Mouse (Mus musculus): Measurements from ENCODE around the gene Gm10720.
"Not testable (repeated sequence)": the region's sequence is repeated elsewhere in the genome, so short reads cannot be mapped to it uniquely, and the experiment has no call there.

DNA sequence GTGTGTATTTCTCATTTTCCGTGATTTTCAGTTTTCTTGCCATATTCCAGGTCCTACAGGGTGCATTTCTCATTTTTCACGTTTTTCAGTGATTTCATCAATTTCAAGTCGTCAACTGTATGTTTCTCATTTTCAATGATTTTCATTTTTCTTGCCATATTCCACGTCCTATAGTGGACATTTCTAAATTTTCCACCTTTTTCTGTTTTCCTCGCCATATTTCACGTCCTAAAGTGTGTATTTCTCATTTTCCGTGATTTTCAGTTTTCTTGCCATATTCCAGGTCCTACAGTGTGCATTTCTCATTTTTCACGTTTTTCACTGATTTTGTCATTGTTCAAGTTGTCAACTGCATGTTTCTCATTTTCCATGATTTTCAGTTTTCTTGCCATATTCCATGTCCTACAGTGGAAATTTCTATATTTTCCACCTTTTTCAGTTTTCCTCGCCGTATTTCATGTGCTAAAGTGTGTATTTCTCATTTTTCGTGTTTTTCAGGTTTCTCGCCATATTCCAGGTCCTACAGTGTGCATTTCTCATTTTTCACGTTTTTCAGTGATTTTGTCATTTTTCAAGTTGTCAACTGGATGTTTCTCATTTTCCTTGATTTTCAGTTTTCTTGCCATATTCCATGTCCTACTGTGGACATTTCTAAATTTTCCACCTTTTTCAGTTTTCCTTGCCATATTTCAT lies 7.0 kb downstream of the Gm10720 start:
- not testable (repeated sequence) for TF ChIP-seq CTCF (IDR thresholded peaks at IDR 0.05; ENCODE audit: low read depth, low read length); POLR2A (IDR thresholded peaks at IDR 0.05; ENCODE audit: extremely low read depth, insufficient read depth, low read length)
